Mouse (Mus musculus) CH12.LX (cell line): ENCODE measurements around the gene Aff3. TPM values are rescaled to one million over a fixed set of nuclear protein-coding genes. Genes with fewer than 3 reads are reported as not detected.

ENCODE experiments used
- DNase-seq: peaks from one replicate; pipeline ENCODE4 v3.0.0-alpha.2; 2013; ENCODE audit errors: extremely low read depth
- H3K27ac ChIP-seq: 2 replicates; pipeline ENCODE4 v1.5.1; 2012; ENCODE audit warnings: low read depth, mild to moderate bottlenecking, control low read depth, moderate library complexity; ENCODE audit not compliant: insufficient read depth
- H3K27me3 ChIP-seq: replicated peaks from 2 replicates; pipeline ENCODE3; 2012; ENCODE audit warnings: inconsistent platforms
- H3K36me3 ChIP-seq, 2 experiments: replicated peaks in 1 of 2; 2 replicates each; pipeline versions ENCODE3 to v1.6.1; 2012; ENCODE audit warnings: inconsistent platforms in 1 of 2, low read length in 1 of 2, mild to moderate bottlenecking in 1 of 2, mixed read lengths in 1 of 2, moderate library complexity in 1 of 2; ENCODE audit not compliant: control insufficient read depth in 1 of 2, insufficient read depth in 1 of 2
- H3K4me1 ChIP-seq, 2 experiments: 2 replicates each; pipeline ENCODE4 v1.6.1; 2012; ENCODE audit warnings: inconsistent platforms in 1 of 2, moderate library complexity in 1 of 2; ENCODE audit not compliant: insufficient read depth in 2 of 2, control insufficient read depth in 1 of 2
- H3K4me2 ChIP-seq: 2 replicates; pipeline ENCODE4 v1.6.1; 2012; ENCODE audit warnings: low read depth, mild to moderate bottlenecking, control low read depth; ENCODE audit not compliant: poor library complexity, insufficient read depth, severe bottlenecking
- H3K4me3 ChIP-seq, 3 experiments: fragments of 150-350 bp in 1 of 3; sonication (generic) in 1 of 3; replicated peaks in 1 of 3; 2 replicates each; pipeline versions ENCODE3 to v1.5.1; 2011 to 2012; ENCODE audit warnings: low read depth in 2 of 3, low read length in 2 of 3, mild to moderate bottlenecking in 2 of 3, moderate library complexity in 2 of 3, control low read depth in 1 of 3, improper control_type of control experiment in 1 of 3, inconsistent platforms in 1 of 3, mixed read lengths in 1 of 3; ENCODE audit not compliant: poor library complexity in 1 of 3
- H3K79me2 ChIP-seq: replicated peaks from 2 replicates; pipeline ENCODE4 v1.6.1; 2012; ENCODE audit warnings: mild to moderate bottlenecking, moderate library complexity; ENCODE audit not compliant: control insufficient read depth, poor library complexity, insufficient read depth, severe bottlenecking; ENCODE audit errors: extremely low read depth
- H3K9ac ChIP-seq: 2 replicates; pipeline ENCODE4 v1.6.1; 2012; ENCODE audit warnings: low read depth, mild to moderate bottlenecking, control low read depth, moderate library complexity; ENCODE audit not compliant: insufficient read depth
- H3K9me3 ChIP-seq: replicated peaks from 2 replicates; pipeline ENCODE3; 2012; ENCODE audit warnings: low read length, inconsistent platforms, mixed read lengths
- CHD1 ChIP-seq: IDR thresholded peaks from 2 replicates; pipeline ENCODE4 v1.6.1; 2012; ENCODE audit warnings: low read depth, low read length, improper control_type of control experiment, inconsistent platforms
- CHD2 ChIP-seq: IDR thresholded peaks from 2 replicates; pipeline ENCODE4 v1.6.1; 2011; ENCODE audit warnings: low read length, improper control_type of control experiment
- ELF1 ChIP-seq: IDR thresholded peaks from 2 replicates; pipeline ENCODE4 v1.6.1; 2014; ENCODE audit warnings: low read depth, mild to moderate bottlenecking, inconsistent platforms, low read length, improper control_type of control experiment
- ETS1 ChIP-seq: conservative IDR thresholded peaks from 2 replicates; pipeline ENCODE4 v1.6.1; 2012; ENCODE audit warnings: low read depth, mild to moderate bottlenecking, inconsistent platforms, low read length, improper control_type of control experiment, moderate library complexity
- HCFC1 ChIP-seq: IDR thresholded peaks from 2 replicates; pipeline ENCODE4 v1.6.1; 2012; ENCODE audit warnings: low read depth, mild to moderate bottlenecking, inconsistent platforms, low read length, improper control_type of control experiment
- IRF4 ChIP-seq: IDR thresholded peaks from 2 replicates; pipeline ENCODE4 v1.6.1; 2014; ENCODE audit warnings: low read depth, mild to moderate bottlenecking, inconsistent platforms, low read length, improper control_type of control experiment
- JUND ChIP-seq: conservative IDR thresholded peaks from 2 replicates; pipeline ENCODE4 v1.6.1; 2011; ENCODE audit warnings: low read depth, low read length, improper control_type of control experiment
- KAT2A ChIP-seq: IDR thresholded peaks from 2 replicates; pipeline ENCODE4 v1.6.1; 2012; ENCODE audit warnings: low read length, improper control_type of control experiment, inconsistent platforms; ENCODE audit not compliant: insufficient replicate concordance
- MAZ ChIP-seq: IDR thresholded peaks from 2 replicates; pipeline ENCODE4 v1.6.1; 2012; ENCODE audit warnings: low read depth, mild to moderate bottlenecking, inconsistent platforms, low read length, improper control_type of control experiment, moderate library complexity
- MEF2A ChIP-seq: IDR thresholded peaks from 2 replicates; pipeline ENCODE4 v1.6.1; 2014; ENCODE audit warnings: low read depth, mild to moderate bottlenecking, inconsistent platforms, low read length, improper control_type of control experiment, borderline replicate concordance
- MXI1 ChIP-seq: IDR thresholded peaks from 2 replicates; pipeline ENCODE4 v1.6.1; 2011; ENCODE audit warnings: mild to moderate bottlenecking, low read depth, low read length, improper control_type of control experiment
- NRF1 ChIP-seq: IDR thresholded peaks from 2 replicates; pipeline ENCODE4 v1.6.1; 2014; ENCODE audit warnings: low read depth, mild to moderate bottlenecking, inconsistent platforms, low read length, improper control_type of control experiment, moderate library complexity
- POLR2A ChIP-seq: IDR thresholded peaks from 2 replicates; pipeline ENCODE4 v1.6.1; 2011; ENCODE audit warnings: low read depth, mild to moderate bottlenecking, improper control_type of control experiment, low read length
- TCF12 ChIP-seq: IDR thresholded peaks from 2 replicates; pipeline ENCODE4 v1.6.1; 2014; ENCODE audit warnings: low read depth, mild to moderate bottlenecking, inconsistent platforms, low read length, improper control_type of control experiment
- USF1 ChIP-seq: IDR thresholded peaks from 2 replicates; pipeline ENCODE4 v1.6.1; 2014; ENCODE audit warnings: low read depth, mild to moderate bottlenecking, inconsistent platforms, low read length, improper control_type of control experiment
- USF2 ChIP-seq: conservative IDR thresholded peaks from 2 replicates; pipeline ENCODE4 v1.6.1; 2011; ENCODE audit warnings: low read depth, low read length, improper control_type of control experiment
- ZNF384 ChIP-seq: IDR thresholded peaks from 2 replicates; pipeline ENCODE4 v1.6.1; 2012; ENCODE audit warnings: low read depth, low read length, improper control_type of control experiment, inconsistent platforms
- dilution Hi-C: fragments of 300-500 bp; cut with MboI; formaldehyde crosslinking; loops from 2 replicates; pipeline ENCODE4 v1.14.3; 2020; ENCODE audit warnings: low sequenced_read_pairs; ENCODE audit not compliant: extremely low pct_unique_long_range_greater_than_20kb, extremely low pct_ligation_motif_present
- in situ Hi-C: fragments of 300-500 bp; cut with MboI; formaldehyde crosslinking; loops from 3 replicates; pipeline ENCODE4 v1.14.3; 2019; ENCODE audit warnings: low sequenced_read_pairs, low pct_ligation_motif_present, low pct_unique_long_range_greater_than_20kb, mixed read lengths
- polyA plus RNA-seq: library from polyadenylated mRNA; unstranded; fragments of >175 nt; gene quantifications from 2 replicates; pipeline ENCODE4 v1.2.1, GENCODE M21; 2012; ENCODE audit warnings: low read depth; ENCODE audit not compliant: insufficient read length
- total RNA-seq, 2 experiments: library from RNA; depleted of rRNA; stranded (reverse); fragments of 300-350 nt in 1 of 2; fragments of >200 nt in 1 of 2; gene quantifications; 2 replicates each; pipeline ENCODE4 v1.2.3; 2012 to 2014

Gene Aff3
- total and polyA plus RNA-seq, 3 experiments: 5.1 to 29.9 (median 7.7) TPM

DNA sequence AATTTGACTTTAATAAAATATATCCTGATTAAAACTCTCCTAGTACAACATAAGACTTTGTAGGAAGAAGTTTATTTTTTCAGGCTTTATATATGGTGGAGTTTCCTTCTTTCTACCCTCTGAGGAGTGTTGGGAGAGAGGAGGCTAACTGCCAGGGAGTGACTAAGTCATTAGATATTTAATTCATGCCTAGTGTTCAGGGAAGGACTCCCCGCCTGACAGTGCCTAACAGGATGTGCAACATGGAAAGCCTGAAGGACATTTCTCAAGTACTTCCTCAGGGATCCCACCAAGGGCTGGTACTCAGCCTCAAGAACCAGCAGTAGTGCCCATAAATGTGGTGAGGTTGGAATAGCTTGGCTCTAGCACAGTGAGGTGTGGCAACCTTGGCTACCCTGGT, 378.2 kb downstream of the Aff3 start:
- no peaks in the 10 kb centered on the region for H3K27me3 ChIP-seq
- no peak overlapping the region for H3K9ac ChIP-seq
- H3K79me2 ChIP-seq: no peaks in the 10 kb centered on the region
- TF ChIP-seq USF2 (no peak), USF1 (no peak), NRF1 (no peak), MAZ (no peak), ZNF384 (no peak), CHD2 (no peak), MXI1 (no peak), HCFC1 (no peak), MEF2A (no peak), TCF12 (no peak), POLR2A (no peak), JUND (no peak)
- H3K9me3 ChIP-seq: no peaks in the 10 kb centered on the region
- H3K4me2 ChIP-seq: no peak overlapping the region
- in situ Hi-C loops (no loop called here), dilution Hi-C loops (no loop called here)
- no peaks in the 10 kb centered on the region for H3K4me1 ChIP-seq
- H3K4me3 ChIP-seq: no peak overlapping the region
- no peak overlapping the region for H3K27ac ChIP-seq
- H3K36me3 ChIP-seq: peaks cover 0 to 56% of the 10 kb centered on the region in 2 experiments
- no peak for DNase-seq

GRCm38 (mm10) chr1:38280549-38280948, 384.2 kb downstream of the Aff3 start:
- DNase-seq: no peak
- peaks cover 0 to 8% of the 10 kb centered on the region in 2 experiments; a peak in 1 of 4 replicates for H3K4me1 ChIP-seq
- no peaks in the 10 kb centered on the region for H3K79me2 ChIP-seq
- H3K4me2 ChIP-seq: no peak overlapping the region
- in situ Hi-C loops (no loop called here), dilution Hi-C loops (no loop called here)
- no peak overlapping the region for H3K4me3 ChIP-seq
- H3K9ac ChIP-seq: no peak overlapping the region
- no peaks in the 10 kb centered on the region for H3K27me3 ChIP-seq
- H3K9me3 ChIP-seq: no peaks in the 10 kb centered on the region
- H3K36me3 ChIP-seq: peaks cover 0 to 64% of the 10 kb centered on the region in 2 experiments
- H3K27ac ChIP-seq: no peak overlapping the region
- no peak for TF ChIP-seq TCF12
- TF ChIP-seq NRF1: no peak
- TF ChIP-seq ETS1: no peak
- no peak for TF ChIP-seq MAZ

- H3K27me3 ChIP-seq: no peaks in the 10 kb centered on the region
- TF ChIP-seq KAT2A (no peak), IRF4 (no peak), CHD1 (no peak), ELF1 (no peak), MAZ (no peak)
- TF ChIP-seq, all 38 proteins: peak for 0
- Histone ChIP-seq H3K27ac (no peak overlapping the region), H3K9me3 (no peaks in the 10 kb centered on the region), H3K4me3 (no peak overlapping the region), H3K79me2 (no peaks in the 10 kb centered on the region), H3K36me3 (peaks cover 0 to 50% of the 10 kb centered on the region in 2 experiments), H3K4me1 (peaks cover 0 to 24% of the 10 kb centered on the region in 2 experiments; a peak in 1 of 4 replicates), H3K4me2 (no peak overlapping the region), H3K9ac (no peak overlapping the region)
- dilution Hi-C loops (no loop called here), in situ Hi-C loops (no loop called here)
- DNase-seq: no peak
Measured at GRCm38 (mm10) chr1:38271312-38271711, 393.4 kb downstream of the Aff3 start.
